Mouse (Mus musculus) liver, adult 2 months (tissue): ENCODE measurements around the gene Tanc1. TPM values are rescaled to one million over a fixed set of nuclear protein-coding genes. Genes with fewer than 3 reads are reported as not detected.

Experiments
- DNase-seq: peaks from one replicate; pipeline ENCODE4 v3.0.0-alpha.2; 2011; ENCODE audit warnings: low read depth, low spot score; ENCODE audit errors: extremely low read depth
- H3K27ac ChIP-seq: fragments of 200-500 bp; replicated peaks from 2 replicates; pipeline ENCODE4 v1.5.1; 2012; ENCODE audit warnings: low read depth, mild to moderate bottlenecking, control low read depth, inconsistent platforms, low read length; ENCODE audit not compliant: insufficient read depth
- H3K27me3 ChIP-seq: fragments of 200-500 bp; 2 replicates; pipeline ENCODE4 v1.6.1; 2012; ENCODE audit warnings: mild to moderate bottlenecking, moderate library complexity, low read length, inconsistent platforms; ENCODE audit not compliant: control insufficient read depth, insufficient read depth
- H3K36me3 ChIP-seq: fragments of 200-500 bp; 2 replicates; pipeline ENCODE4 v1.6.1; 2012; ENCODE audit warnings: low read length, inconsistent platforms; ENCODE audit not compliant: control insufficient read depth, insufficient read depth
- H3K4me1 ChIP-seq: fragments of 200-500 bp; 2 replicates; pipeline ENCODE4 v1.6.1; 2011; ENCODE audit warnings: low read length; ENCODE audit not compliant: control insufficient read depth, insufficient read depth
- H3K4me3 ChIP-seq: fragments of 200-500 bp; 2 replicates; pipeline ENCODE4 v1.5.1; 2011; ENCODE audit warnings: low read depth, mild to moderate bottlenecking, control low read depth, low read length, moderate library complexity; ENCODE audit not compliant: insufficient read depth
- H3K79me2 ChIP-seq: fragments of 200-500 bp; 2 replicates; pipeline ENCODE4 v1.6.1; 2012; ENCODE audit warnings: inconsistent platforms, mild to moderate bottlenecking, low read length, moderate library complexity; ENCODE audit not compliant: control insufficient read depth, insufficient read depth
- H3K9ac ChIP-seq: fragments of 200-500 bp; 2 replicates; pipeline ENCODE4 v1.6.1; 2012; ENCODE audit warnings: low read depth, mild to moderate bottlenecking, control low read depth, inconsistent platforms, low read length
- CTCF ChIP-seq: fragments of 200-500 bp; IDR thresholded peaks from 2 replicates; pipeline ENCODE4 v1.5.1; 2011; ENCODE audit warnings: low read depth, low read length, control low read depth
- POLR2A ChIP-seq: fragments of 200-500 bp; IDR thresholded peaks from 2 replicates; pipeline ENCODE4 v1.6.1; 2011; ENCODE audit warnings: low read length, control low read depth; ENCODE audit not compliant: insufficient read depth; ENCODE audit errors: extremely low read depth
- WGBS: fragments of 180-500 bp; shearing (Covaris S2); methylation state at CpG from one replicate; pipeline ENCODE4 v1.1.7; 2018; 5-methylcytosine and 5-hydroxymethylcytosine counted together
- polyA plus RNA-seq: library from polyadenylated mRNA; depleted of rRNA; stranded (reverse); fragments of >200 nt; gene quantifications from 2 replicates; pipeline ENCODE4 v1.2.3, GENCODE M21; 2012
- total RNA-seq: library from RNA; depleted of rRNA; stranded (reverse); fragments of >200 nt; gene quantifications from 2 replicates; pipeline ENCODE4 v1.2.3, GENCODE M21; 2014

The Tanc1 gene
- total and polyA plus RNA-seq, 2 experiments, result 2.7 to 5.0 TPM

GRCm38 (mm10) chr2:59791596-59791995 lies 179.8 kb downstream of the Tanc1 start:
- Histone ChIP-seq H3K9ac (no peak overlapping the region), H3K27me3 (no peaks in the 10 kb centered on the region), H3K4me1 (no peaks in the 10 kb centered on the region), H3K36me3 (peaks cover 25% of the 10 kb centered on the region), H3K4me3 (no peak overlapping the region), H3K79me2 (no peaks in the 10 kb centered on the region), H3K27ac (no peak overlapping the region)
- WGBS, result 95% methylated on average over 8 of the region's 8 CpGs
- TF ChIP-seq CTCF (no peak), POLR2A (no peak)
- no peak for DNase-seq

- DNase-seq, result no peak
- Histone ChIP-seq H3K4me3 (no peak overlapping the region), H3K4me1 (no peaks in the 10 kb centered on the region), H3K79me2 (no peaks in the 10 kb centered on the region), H3K27ac (no peak overlapping the region), H3K9ac (no peak overlapping the region), H3K36me3 (peaks cover 25% of the 10 kb centered on the region), H3K27me3 (no peaks in the 10 kb centered on the region)
- 72% methylated on average over 9 of the region's 9 CpGs for WGBS
- TF ChIP-seq POLR2A (no peak), CTCF (no peak)
Observed at GRCm38 (mm10) chr2:59793337-59793736, 181.5 kb downstream of the Tanc1 start.

- Histone ChIP-seq H3K79me2 (no peaks in the 10 kb centered on the region), H3K27me3 (no peaks in the 10 kb centered on the region), H3K4me3 (no peak overlapping the region), H3K27ac (no peak overlapping the region), H3K4me1 (no peaks in the 10 kb centered on the region), H3K36me3 (peaks cover 27% of the 10 kb centered on the region), H3K9ac (no peak overlapping the region)
- TF ChIP-seq CTCF (no peak), POLR2A (no peak)
- 96% methylated on average over 6 of the region's 6 CpGs for WGBS
- no peak for DNase-seq
Observed at GRCm38 (mm10) chr2:59794838-59795237, 183.0 kb downstream of the Tanc1 start.

DNA sequence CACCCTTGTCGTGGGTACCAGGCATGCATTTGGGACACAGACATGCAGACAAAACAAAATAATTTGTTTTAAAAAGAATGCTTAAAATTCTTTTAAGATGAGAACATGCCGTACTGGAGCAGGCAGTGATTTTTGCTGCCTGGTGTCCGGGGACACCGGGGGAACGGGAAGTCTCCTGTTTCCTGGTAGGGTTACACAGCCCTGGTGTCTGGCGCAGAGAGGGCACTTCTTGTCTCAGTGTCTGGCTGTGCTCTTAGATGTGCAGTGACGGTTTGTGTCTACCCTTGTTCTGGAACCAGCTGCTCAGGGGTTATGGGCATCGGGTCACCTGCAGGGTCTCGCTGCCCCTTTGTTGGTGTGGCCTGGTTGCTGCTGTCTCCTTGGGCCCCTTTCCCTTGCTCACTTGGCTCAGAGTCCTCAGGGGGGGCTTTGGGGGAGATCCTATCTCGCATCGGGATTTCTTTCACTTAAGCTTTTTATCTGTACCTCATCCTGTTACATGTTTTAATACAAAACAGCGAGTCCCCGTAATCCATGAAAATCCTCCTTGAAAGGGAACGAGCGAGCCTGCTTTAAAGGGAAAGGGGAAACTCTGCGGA lies 187.2 kb downstream of the Tanc1 start:
- Histone ChIP-seq H3K4me3 (no peak overlapping the region), H3K4me1 (no peaks in the 10 kb centered on the region; the same call in 1 of the 2 replicates), H3K79me2 (no peaks in the 10 kb centered on the region), H3K27ac (peak overlapping the region; percentile 59; the same call in 1 of the 2 replicates), H3K36me3 (peaks cover 13% of the 10 kb centered on the region; the same call in 1 of the 2 replicates), H3K9ac (peak overlapping the region; percentile 12; the same call in 1 of the 2 replicates), H3K27me3 (no peaks in the 10 kb centered on the region)
- DNase-seq, result no peak
- no peak for TF ChIP-seq POLR2A
- TF ChIP-seq CTCF, result no peak
- 80% methylated on average over 16 of the region's 16 CpGs for WGBS

- peaks cover 9% of the 10 kb centered on the region; the same call in 1 of the 2 replicates for H3K36me3 ChIP-seq
- peak overlapping the region; percentile 41 for H3K27ac ChIP-seq
- no peak for DNase-seq
- 0 out of 2 replicates have a peak overlapping the region, but pooled peaks have one; percentile 14 for H3K9ac ChIP-seq
- H3K27me3 ChIP-seq, result no peaks in the 10 kb centered on the region
- 85% methylated on average over 14 of the region's 14 CpGs for WGBS
- H3K4me1 ChIP-seq, result no peaks in the 10 kb centered on the region; the same call in 1 of the 2 replicates
- H3K4me3 ChIP-seq, result no peak overlapping the region
- H3K79me2 ChIP-seq, result no peaks in the 10 kb centered on the region
- TF ChIP-seq CTCF (no peak), POLR2A (no peak)
Observed at GRCm38 (mm10) chr2:59799572-59799971, 187.7 kb downstream of the Tanc1 start.
